Mouse (Mus musculus): ENCODE data around the gene Ly6g5b. TPM values are rescaled to one million over a fixed set of nuclear protein-coding genes. Genes with fewer than 3 reads are reported as not detected.

Ly6g5b gene
- polyA plus RNA-seq, 1 experiment: 3.1 TPM

DNA sequence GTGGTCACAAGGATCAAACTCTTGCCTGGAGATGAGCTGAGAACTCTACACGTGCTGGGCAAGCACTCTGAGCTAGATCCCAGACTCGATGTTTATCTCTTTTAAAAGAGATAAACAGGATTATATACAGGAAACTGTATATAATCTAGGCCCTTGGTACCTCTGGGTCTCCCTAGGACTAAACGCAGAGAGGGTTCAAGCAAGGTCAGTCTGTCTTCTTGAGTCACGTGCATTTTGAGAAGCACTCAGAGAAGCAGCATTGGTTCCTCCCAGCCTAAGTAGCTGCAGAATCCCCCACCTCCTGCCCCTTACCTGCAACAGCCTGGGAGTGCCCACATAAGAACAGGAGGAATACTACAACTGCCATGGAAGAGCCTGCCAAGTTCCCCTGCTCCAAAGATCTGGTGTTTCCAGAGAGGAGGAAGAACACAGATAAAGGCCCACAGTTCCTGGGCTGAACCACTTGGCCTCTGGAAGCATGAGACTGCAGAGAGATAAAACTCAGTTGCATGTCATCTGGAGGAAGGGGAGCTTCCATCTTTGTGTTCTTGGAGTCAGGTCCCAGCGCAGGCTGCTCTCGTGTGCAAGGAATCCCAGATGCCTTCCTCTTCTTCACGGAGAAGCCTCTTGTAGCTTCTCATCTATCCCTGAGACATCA is 29.9 kb downstream of the Ly6g5b start, which contains the start of gene Ly6g6f:
Gene Ly6g6f, minus strand, starts transcription at position 403 of the 658 bp plus-strand sequence.
- Histone ChIP-seq H3K4me1 (ENCODE audit: control insufficient read depth, insufficient read depth, low read length) (peaks cover 4% of the 10 kb centered on the region; the same call in 1 of the 2 replicates), H3K27ac (ENCODE audit: control insufficient read depth, insufficient read depth, low read depth, low read length) (no peak within 1 kb of the TSS), H3K36me3 (ENCODE audit: control insufficient read depth, insufficient read depth, low read length) (no peaks in the 10 kb centered on the region), H3K27me3 (ENCODE audit: control insufficient read depth, insufficient read depth, low read length) (no peaks in the 10 kb centered on the region), H3K4me3 (ENCODE audit: control insufficient read depth, low read depth, low read length) (no peak within 1 kb of the TSS)
- TF ChIP-seq POLR2A (IDR thresholded peaks at IDR 0.05; ENCODE audit: control insufficient read depth, low read depth, low read length): no peak
- no peak for TF ChIP-seq CTCF (IDR thresholded peaks at IDR 0.05; ENCODE audit: control insufficient read depth, insufficient read depth, insufficient replicate concordance, low read depth, low read length)

DNA sequence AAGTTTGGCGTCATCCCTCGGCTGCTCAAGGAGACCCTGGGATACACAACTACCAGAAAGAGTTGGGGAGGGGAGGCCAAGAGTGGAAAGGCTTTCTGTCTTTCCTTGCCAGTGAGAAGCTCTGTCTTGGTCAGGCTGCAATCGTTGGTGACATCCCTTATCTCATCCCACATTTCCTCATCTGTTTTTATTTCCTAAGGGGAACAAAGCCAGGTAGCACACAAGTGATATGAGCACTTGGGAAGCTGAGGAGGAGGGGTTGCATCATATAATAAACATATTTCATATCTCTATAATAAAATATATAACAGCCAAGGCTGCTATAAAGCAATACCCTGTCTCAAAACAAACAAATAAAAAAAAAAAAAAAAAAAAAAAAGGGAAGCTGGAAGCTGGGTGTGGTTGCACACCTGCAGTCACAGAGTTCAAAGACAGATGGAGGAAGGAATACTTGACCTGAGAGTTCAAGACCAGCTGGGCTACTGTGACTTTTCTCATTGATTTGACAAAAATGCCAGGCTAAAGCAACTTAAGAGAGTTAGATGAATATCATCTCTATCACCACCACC is 31.2 kb downstream of the Ly6g5b start:
- Histone ChIP-seq H3K36me3 (ENCODE audit: control insufficient read depth, insufficient read depth, low read length) (no peaks in the 10 kb centered on the region), H3K4me1 (ENCODE audit: control insufficient read depth, insufficient read depth, low read length) (peaks cover 2% of the 10 kb centered on the region; the same call in 1 of the 2 replicates), H3K4me3 (ENCODE audit: control insufficient read depth, low read depth, low read length) (no peak overlapping the region), H3K27ac (ENCODE audit: control insufficient read depth, insufficient read depth, low read depth, low read length) (no peak overlapping the region), H3K27me3 (ENCODE audit: control insufficient read depth, insufficient read depth, low read length) (no peaks in the 10 kb centered on the region)
- TF ChIP-seq POLR2A (IDR thresholded peaks at IDR 0.05; ENCODE audit: control insufficient read depth, low read depth, low read length) (no peak), CTCF (IDR thresholded peaks at IDR 0.05; ENCODE audit: control insufficient read depth, insufficient read depth, insufficient replicate concordance, low read depth, low read length) (no peak)

DNA sequence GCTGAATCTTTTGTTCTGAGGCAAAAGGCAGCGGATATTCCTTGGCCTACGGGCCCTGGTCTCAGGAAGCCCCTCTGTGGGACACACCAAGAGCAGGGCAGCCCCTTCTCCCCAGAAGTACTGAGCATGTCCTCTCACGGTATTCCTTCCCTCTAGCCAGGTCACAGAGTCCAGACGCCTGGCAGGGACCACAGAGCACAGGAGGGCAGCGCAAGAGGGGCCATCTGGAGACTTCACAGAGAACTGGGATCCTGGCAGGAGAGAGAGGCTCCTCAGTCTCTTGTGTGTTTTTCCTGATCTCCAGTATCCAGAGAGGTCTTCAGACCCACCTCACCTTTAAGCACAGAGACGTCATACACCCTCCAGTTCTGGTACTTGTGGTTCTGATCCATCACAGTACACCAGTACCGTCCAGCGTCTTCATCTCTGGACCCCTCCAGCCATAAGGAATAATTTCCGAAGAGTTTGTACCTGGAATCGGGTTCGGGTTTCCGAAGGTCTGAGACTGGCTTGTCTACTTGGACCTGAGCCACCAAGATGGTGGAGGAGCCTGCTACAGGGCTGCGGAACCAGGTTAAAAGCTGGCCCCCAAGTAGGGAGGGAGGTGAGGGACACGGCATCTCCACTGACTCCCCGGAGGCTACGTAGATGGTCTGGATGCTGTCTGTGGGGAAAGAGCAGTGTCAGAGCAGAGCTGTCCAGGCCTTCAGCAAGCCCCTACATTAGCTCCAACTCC is 32.2 kb downstream of the Ly6g5b start:
- H3K4me3 ChIP-seq (ENCODE audit: control insufficient read depth, low read depth, low read length): no peak overlapping the region
- peaks cover 2% of the 10 kb centered on the region; the same call in 1 of the 2 replicates for H3K4me1 ChIP-seq (ENCODE audit: control insufficient read depth, insufficient read depth, low read length)
- no peaks in the 10 kb centered on the region for H3K36me3 ChIP-seq (ENCODE audit: control insufficient read depth, insufficient read depth, low read length)
- no peaks in the 10 kb centered on the region for H3K27me3 ChIP-seq (ENCODE audit: control insufficient read depth, insufficient read depth, low read length)
- TF ChIP-seq POLR2A (IDR thresholded peaks at IDR 0.05; ENCODE audit: control insufficient read depth, low read depth, low read length) (no peak), CTCF (IDR thresholded peaks at IDR 0.05; ENCODE audit: control insufficient read depth, insufficient read depth, insufficient replicate concordance, low read depth, low read length) (no peak)
- H3K27ac ChIP-seq (ENCODE audit: control insufficient read depth, insufficient read depth, low read depth, low read length): no peak overlapping the region

DNA sequence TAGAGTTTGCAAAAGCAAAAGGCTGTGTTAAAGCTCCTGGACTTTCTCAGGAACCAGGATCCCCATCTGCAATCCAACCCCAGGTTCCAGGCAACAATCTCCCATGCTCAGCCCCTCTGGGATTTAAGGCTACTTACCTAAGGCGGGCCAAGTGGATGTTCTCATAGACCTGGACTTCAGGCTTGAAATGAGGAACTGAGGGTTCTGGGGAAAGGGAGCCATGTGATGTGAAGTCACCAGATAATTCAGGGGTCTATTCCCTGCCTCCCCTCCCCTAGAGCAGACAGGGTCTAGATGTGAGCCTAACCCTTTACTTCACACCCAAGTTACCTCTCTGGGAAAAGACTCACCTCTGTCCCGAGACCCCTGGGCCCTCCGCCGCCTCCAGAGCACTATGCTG is 34.5 kb downstream of the Ly6g5b start:
- no peak overlapping the region for H3K4me3 ChIP-seq (ENCODE audit: control insufficient read depth, low read depth, low read length)
- no peak overlapping the region for H3K27ac ChIP-seq (ENCODE audit: control insufficient read depth, insufficient read depth, low read depth, low read length)
- no peaks in the 10 kb centered on the region for H3K36me3 ChIP-seq (ENCODE audit: control insufficient read depth, insufficient read depth, low read length)
- TF ChIP-seq POLR2A (IDR thresholded peaks at IDR 0.05; ENCODE audit: control insufficient read depth, low read depth, low read length) (no peak), CTCF (IDR thresholded peaks at IDR 0.05; ENCODE audit: control insufficient read depth, insufficient read depth, insufficient replicate concordance, low read depth, low read length) (no peak)
- H3K4me1 ChIP-seq (ENCODE audit: control insufficient read depth, insufficient read depth, low read length): peaks cover 2% of the 10 kb centered on the region
- no peaks in the 10 kb centered on the region for H3K27me3 ChIP-seq (ENCODE audit: control insufficient read depth, insufficient read depth, low read length)

GRCm38 (mm10) chr17:35080248-35080647 is 35.0 kb downstream of the Ly6g5b start:
- TF ChIP-seq CTCF (IDR thresholded peaks at IDR 0.05; ENCODE audit: control insufficient read depth, insufficient read depth, insufficient replicate concordance, low read depth, low read length) (no peak), POLR2A (IDR thresholded peaks at IDR 0.05; ENCODE audit: control insufficient read depth, low read depth, low read length) (no peak)
- H3K4me3 ChIP-seq (ENCODE audit: control insufficient read depth, low read depth, low read length): no peak overlapping the region
- no peaks in the 10 kb centered on the region for H3K27me3 ChIP-seq (ENCODE audit: control insufficient read depth, insufficient read depth, low read length)
- no peaks in the 10 kb centered on the region for H3K36me3 ChIP-seq (ENCODE audit: control insufficient read depth, insufficient read depth, low read length)
- H3K4me1 ChIP-seq (ENCODE audit: control insufficient read depth, insufficient read depth, low read length): peaks cover 2% of the 10 kb centered on the region
- no peak overlapping the region for H3K27ac ChIP-seq (ENCODE audit: control insufficient read depth, insufficient read depth, low read depth, low read length)

DNA sequence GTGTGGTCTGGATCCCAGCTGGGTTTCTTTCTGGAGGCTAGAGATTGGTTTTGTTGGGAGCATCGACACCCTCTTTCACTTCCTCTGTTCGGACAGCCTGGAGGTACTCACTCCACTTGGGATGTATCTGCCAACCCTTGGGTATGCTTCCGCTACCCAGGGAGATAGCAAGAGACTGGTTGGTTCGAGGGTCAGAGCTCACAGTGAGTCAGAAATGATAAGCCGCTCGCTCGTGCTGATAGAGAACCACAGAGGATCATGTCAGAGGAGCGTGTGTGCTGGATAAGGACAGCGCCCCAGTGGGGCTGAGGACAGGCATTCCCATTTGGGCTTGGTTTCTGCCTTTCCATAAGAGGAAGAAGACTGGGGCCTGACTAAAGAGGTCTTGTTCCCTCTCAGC is 35.5 kb downstream of the Ly6g5b start:
- Histone ChIP-seq H3K36me3 (ENCODE audit: control insufficient read depth, insufficient read depth, low read length) (no peaks in the 10 kb centered on the region), H3K27me3 (ENCODE audit: control insufficient read depth, insufficient read depth, low read length) (no peaks in the 10 kb centered on the region), H3K27ac (ENCODE audit: control insufficient read depth, insufficient read depth, low read depth, low read length) (no peak overlapping the region), H3K4me1 (ENCODE audit: control insufficient read depth, insufficient read depth, low read length) (peaks cover 2% of the 10 kb centered on the region), H3K4me3 (ENCODE audit: control insufficient read depth, low read depth, low read length) (no peak overlapping the region)
- no peak for TF ChIP-seq CTCF (IDR thresholded peaks at IDR 0.05; ENCODE audit: control insufficient read depth, insufficient read depth, insufficient replicate concordance, low read depth, low read length)
- no peak for TF ChIP-seq POLR2A (IDR thresholded peaks at IDR 0.05; ENCODE audit: control insufficient read depth, low read depth, low read length)

GRCm38 (mm10) chr17:35077786-35078233 is 37.4 kb downstream of the Ly6g5b start, which contains the start of gene Ly6g6d:
Gene Ly6g6d (minus strand): TSS chr17:35078065.
- Histone ChIP-seq H3K36me3 (ENCODE audit: control insufficient read depth, insufficient read depth, low read length) (no peaks in the 10 kb centered on the region), H3K27ac (ENCODE audit: control insufficient read depth, insufficient read depth, low read depth, low read length) (peak within 1 kb of the TSS; percentile 44), H3K4me1 (ENCODE audit: control insufficient read depth, insufficient read depth, low read length) (peaks cover 4% of the 10 kb centered on the region), H3K4me3 (ENCODE audit: control insufficient read depth, low read depth, low read length) (no peak within 1 kb of the TSS), H3K27me3 (ENCODE audit: control insufficient read depth, insufficient read depth, low read length) (no peaks in the 10 kb centered on the region)
- peak; percentile 43; the same call in 1 of the 2 replicates for TF ChIP-seq CTCF (IDR thresholded peaks at IDR 0.05; ENCODE audit: control insufficient read depth, insufficient read depth, insufficient replicate concordance, low read depth, low read length)
- no peak for TF ChIP-seq POLR2A (IDR thresholded peaks at IDR 0.05; ENCODE audit: control insufficient read depth, low read depth, low read length)
